Mouse (Mus musculus) testis, postnatal 10 days (tissue): ENCODE results near the gene Gmppb.

Source experiments
- DNase-seq: peaks from one replicate; pipeline ENCODE4 v3.0.0; 2021; ENCODE audit warnings: low spot score

The Gmppb gene

DNA sequence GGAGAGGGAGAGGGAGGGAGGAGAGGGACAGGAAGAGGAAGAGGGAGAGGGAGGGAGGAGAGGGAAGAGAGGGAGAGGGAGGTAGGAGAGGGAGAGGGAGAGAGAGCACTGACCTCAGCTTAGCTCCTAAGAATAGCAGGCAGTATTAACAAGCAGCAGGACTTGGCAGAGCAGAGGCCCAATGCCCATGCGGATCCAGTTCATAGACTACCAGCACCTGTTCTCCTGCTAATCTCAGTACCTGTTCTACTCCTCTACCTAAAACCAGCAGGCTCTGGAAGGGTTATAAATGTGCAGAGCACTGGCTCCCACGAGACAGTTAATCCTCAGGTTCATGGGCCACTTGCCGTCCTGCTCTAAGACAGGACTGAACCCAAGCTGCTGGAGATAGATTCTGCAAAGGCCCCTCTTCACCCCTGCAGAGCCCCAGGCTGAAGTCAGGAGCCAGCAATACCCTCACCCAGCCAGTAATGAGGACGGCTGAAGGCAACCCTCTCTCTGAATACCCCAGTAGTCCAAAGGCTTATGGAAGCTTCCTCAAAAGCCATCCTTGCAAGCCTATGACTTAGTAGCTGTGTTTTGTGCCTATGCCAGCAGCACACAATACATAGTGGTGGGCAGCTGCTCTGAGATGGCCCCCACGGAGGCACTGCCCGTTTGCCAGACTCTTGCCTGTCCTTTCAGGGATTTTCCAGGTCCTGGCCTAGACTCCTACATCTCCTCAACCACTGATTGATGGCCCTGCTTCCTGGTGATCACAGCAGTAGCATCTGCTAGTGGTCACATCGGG lies 24.3 kb downstream of the Gmppb start:
- no peak for DNase-seq

DNA sequence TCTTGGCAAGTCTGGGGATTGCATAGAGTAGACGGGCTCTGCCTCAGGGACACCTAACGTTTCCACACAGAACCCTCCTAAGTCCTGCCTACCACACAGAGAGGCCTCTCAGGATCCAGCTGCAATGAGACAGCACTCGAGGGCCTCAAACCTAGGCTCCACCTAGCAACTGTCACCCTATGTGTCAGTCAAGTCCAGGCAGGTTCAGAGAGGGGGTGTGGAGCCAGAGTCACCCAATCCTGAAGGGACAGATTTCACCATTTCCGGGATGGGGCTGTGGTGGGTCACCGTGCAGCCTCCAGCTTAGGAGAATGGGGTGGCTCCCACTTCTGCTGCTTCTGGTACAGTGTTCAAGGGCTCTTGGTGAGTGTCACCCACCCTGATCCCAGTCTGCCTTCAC lies 31.1 kb downstream of the Gmppb start, which contains the start of gene Mst1:
TSS of gene Mst1 (plus strand) at position 269 of the 400 bp plus-strand sequence.
- no peak for DNase-seq

DNA sequence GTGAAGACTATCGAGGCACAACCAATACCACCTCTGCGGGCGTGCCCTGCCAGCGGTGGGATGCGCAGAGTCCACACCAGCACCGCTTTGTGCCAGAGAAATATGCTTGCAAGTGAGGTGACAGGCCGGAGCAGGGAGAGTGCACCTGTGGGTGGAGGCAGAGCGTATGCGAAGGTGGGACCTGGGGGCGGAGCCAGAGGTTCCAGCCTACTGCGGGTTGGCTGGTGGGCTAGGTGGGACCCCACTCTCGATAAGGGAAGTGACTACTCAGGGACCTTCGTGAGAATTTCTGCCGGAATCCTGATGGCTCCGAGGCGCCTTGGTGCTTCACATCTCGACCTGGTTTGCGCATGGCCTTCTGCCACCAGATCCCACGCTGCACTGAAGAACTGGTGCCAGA lies 33.5 kb downstream of the Gmppb start:
- DNase-seq = no peak

DNA sequence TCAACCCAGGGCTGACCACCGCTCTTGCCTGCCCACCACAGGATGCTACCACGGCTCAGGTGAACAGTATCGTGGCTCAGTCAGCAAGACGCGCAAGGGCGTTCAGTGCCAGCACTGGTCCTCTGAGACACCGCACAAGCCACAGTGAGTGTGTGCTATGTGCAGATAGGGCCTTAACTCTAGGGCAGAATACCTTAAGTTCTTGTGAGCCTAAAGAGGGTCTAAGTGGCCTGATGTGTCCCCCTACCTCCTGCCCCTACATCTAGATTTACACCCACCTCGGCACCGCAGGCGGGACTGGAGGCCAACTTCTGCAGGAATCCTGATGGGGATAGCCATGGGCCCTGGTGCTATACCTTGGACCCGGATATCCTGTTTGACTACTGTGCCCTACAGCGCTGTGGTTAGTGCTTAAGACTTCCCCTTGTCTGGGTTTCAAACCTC lies 34.0 kb downstream of the Gmppb start, which contains the start of gene Rnf123:
TSS of gene Rnf123 (minus strand) at position 359 of the 444 bp plus-strand sequence.
- no peak for DNase-seq

DNA sequence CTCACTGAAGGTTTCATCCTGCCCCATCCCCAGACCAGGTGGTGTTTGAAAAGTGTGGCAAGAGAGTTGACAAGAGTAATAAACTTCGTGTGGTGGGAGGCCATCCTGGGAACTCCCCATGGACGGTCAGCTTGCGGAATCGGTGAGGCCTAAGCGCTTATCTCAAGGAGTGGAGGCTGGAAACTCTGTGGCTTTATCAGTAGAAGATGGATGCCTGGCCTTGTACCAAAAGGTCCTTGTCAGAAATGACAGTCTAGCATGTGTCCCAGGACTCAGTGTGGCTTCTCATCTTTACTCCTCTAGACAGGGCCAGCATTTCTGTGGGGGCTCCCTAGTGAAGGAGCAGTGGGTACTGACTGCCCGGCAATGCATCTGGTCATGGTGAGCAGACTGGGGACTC lies 34.5 kb downstream of the Gmppb start:
- no peak for DNase-seq

DNA sequence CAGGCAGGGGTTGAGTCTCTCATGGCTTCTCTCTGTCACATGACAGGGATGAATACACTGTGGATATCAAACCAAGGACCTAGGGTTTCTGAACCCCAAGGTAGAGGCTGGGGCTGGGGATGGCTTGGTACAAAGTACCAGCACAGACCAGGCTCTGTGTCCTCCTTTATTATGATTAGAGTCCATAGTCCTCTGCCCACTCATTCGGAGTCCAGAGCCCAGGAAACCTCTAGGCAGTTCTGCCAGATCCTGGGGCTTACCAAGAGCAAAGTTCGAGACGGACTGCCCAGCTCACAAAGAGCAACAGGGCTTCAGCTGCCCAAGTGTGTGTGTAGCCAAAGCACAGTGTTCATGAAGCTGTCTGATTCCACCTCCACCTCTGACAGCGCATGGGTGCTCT lies 36.2 kb downstream of the Gmppb start:
- no peak for DNase-seq

DNA sequence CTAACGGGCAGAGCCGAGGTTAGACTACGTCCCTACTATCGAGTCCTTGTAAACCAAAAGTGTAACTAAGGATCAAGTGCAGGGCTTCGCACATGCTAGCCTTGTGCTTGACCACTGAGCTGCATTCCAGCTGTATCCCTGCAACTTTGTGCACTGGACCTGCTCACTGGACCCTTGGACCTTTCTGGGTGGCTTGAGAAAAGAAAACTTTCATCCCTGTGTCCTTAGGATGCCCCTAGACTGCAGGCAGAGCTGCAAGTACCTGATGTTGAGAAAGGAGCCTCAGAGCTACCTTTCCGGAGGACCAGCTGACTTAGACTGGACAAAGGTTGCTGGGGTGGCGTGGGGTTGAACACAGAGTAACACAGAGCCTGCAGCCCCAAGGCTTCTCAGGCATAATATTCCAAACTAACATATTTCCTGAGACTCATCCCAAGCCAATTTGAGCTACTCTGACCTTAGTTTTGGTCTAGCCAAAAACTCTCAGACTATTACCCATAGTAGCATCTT lies 41.6 kb downstream of the Gmppb start:
- no peak for DNase-seq

DNA sequence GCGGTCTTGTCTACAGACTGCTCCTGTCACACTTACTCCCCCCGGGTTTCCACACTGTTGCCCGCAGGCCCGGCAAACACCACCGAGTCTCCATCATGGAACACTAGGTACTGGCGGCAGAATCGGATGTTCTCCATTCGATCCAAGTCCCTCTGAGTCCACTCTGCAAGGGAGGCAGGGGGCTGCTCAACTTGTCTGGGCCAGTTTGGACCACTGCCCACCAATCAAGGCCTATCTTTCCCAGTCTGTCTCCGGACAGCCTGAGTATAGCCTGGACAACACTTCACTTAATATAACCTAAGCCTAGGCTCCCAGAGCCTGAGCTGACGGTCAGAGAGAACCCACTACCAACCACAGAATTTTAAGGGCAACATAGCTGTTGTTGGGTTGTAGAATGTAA lies 44.5 kb downstream of the Gmppb start:
- peak; percentile 54 for DNase-seq

DNA sequence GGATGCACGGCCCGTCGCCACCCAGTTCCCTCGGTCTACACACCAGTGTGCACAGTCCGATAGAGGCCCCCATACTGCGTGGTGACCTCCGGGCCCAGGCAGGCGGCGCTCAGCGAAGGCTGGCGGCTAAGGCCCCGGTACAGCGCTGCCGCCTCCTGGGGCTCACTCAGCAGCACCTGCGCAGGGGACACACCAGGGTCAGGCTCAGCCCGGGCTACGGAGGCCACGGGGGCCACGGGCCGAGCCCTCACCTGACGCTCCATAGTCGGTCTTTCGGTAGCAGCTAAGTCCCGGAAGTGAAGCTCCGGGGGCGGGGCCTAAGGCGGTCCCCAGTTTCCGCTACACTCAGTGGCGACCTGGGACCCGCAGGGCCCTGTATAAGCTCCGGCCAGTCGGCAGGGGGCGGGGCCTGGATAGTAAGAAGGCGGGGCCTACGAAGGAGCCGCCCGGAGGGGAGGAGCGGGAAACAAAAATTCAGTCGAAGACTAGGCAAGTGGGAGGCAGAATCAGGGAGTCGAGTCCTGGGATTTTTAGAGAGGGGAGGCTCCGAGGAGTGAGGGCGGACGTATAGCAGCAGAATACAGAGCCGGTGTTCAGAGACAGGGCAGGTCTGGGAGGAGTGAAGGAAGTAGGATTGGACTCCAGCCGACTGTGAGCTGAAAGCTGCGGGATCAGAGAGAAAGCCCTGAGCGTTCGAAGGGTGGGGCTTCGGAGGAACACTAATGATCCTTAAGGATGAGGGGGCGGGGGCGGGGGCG lies 45.3 kb downstream of the Gmppb start, which contains the start of gene Apeh:
TSS of gene Apeh (minus strand) at position 423 of the 758 bp plus-strand sequence.
- DNase-seq = peak; percentile 98

DNA sequence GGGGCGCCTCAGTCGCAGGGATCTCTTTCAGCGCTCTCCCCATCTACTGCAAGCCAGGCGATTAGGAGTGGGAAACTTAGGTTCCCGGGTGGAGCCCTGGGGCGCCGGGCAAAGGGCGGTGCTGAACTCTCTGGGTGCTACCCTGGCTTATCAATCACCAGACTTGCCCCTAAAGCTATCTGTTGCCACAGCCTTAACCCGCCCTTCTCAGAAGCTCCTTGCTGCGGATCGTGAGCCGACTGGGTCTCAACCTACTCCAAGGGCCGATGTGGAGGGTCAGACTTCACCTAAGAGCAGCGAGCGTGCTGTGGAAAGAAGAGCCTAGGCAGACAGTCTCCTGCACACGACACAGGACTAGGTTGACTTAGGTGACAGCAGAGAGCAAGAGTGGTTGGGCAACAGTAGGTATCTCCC lies 46.0 kb downstream of the Gmppb start:
- no peak for DNase-seq

DNA sequence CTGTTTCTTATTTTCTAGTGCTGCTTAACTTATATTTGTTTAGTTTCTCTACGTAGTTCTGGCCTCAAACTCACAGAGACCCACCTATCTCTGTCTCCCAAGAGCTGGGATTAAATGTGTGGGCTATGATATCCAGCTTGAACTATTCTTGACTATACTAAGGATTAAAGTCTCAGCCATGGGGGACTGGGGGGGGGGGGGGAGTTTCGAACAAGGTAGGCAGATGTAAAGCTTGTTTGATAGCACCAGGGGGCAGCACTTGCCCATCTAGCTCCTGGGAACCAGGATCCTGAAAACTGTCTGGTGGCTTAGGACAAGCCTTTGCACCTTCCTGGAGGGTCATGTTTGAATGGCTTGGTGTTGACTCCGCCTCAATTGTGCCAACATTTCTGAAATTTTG lies 46.5 kb downstream of the Gmppb start:
- DNase-seq = peak; percentile 79

DNA sequence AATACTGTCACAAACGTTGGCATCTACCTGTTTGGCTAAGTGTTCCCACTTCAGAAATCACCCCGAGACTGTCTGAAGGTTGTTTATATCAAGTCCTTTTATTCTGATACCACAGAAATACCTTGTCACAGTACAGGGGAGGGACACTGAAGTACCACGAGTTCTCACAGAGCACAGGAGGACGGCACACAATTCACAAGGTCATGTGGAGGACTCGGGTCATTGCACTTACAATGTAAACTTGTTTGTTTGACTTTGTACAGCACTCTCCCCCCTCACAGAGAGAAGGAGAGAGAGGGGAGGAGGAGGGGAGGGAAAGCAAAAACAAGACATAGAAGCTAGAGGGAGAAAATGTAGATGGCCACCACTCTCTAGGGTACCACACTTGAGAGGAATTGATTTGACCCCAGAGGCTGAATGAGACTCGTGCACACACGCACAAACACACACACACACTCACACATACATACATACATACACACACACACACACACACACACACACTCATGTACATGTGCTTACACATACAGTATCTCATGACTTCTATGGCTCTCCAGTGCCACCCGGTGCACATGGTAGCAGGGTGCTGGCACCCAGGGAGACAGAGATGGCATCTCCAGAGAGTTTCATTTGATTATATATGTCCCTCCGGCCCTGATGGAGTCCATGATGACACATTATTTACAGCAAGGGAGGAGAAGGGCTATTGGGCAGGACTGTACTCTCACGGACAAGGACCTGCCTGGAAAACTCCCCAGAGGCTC lies 47.1 kb downstream of the Gmppb start:
- DNase-seq = no peak

DNA sequence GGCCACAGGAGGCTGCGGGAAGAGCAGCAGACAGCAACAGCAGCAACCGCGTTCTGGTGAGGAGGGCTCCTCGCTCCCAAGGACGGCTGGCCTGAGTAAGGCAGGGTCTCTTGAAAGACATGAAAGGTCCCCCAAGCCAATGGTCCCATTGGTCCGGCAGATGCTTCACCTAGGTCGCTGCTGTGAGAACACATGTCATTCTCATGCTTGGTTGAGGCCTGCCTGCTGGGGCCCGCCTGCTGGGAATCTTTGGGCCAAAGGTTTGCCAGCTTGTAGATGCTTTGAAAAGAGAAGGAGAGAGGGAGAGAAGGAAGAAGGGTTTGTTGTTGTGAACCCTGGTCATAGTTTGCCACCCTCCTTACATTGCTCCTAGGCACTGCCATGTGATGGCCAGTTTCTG lies 50.6 kb downstream of the Gmppb start:
- DNase-seq = no peak
